Mouse (Mus musculus) liver, embryonic 12.5 days (tissue): ENCODE results near the gene Zmym6. TPM values are rescaled to one million over a fixed set of nuclear protein-coding genes. Genes with fewer than 3 reads are reported as not detected.
A peak's percentile ranks its signal among the peaks of the same experiment; 100 is the strongest.

Experiments
- ATAC-seq: fragments of 200-750 bp; cut with Nextera tagmentation; 2 replicates; pipeline ENCODE4 v1.8.0; 2017; ENCODE audit warnings: moderate number of reproducible peaks, mild to moderate bottlenecking, moderate library complexity
- H3K27ac ChIP-seq: fragments of 300-500 bp; sonication (generic); 2 replicates; pipeline ENCODE4 v1.5.1; 2016; ENCODE audit warnings: mild to moderate bottlenecking
- H3K27me3 ChIP-seq: fragments of 300-500 bp; sonication (generic); replicated peaks from 2 replicates; pipeline ENCODE4 v1.6.1; 2016; ENCODE audit warnings: mild to moderate bottlenecking, moderate library complexity
- H3K36me3 ChIP-seq: fragments of 300-500 bp; sonication (generic); 2 replicates; pipeline ENCODE4 v1.6.1; 2016; ENCODE audit warnings: mild to moderate bottlenecking, moderate library complexity
- H3K4me1 ChIP-seq: fragments of 300-500 bp; sonication (generic); 2 replicates; pipeline ENCODE4 v1.6.1; 2016
- H3K4me2 ChIP-seq: fragments of 300-500 bp; sonication (generic); 2 replicates; pipeline ENCODE4 v1.6.1; 2016; ENCODE audit warnings: mild to moderate bottlenecking, moderate library complexity
- H3K4me3 ChIP-seq: fragments of 300-500 bp; sonication (generic); 2 replicates; pipeline ENCODE4 v1.5.1; 2016; ENCODE audit warnings: mild to moderate bottlenecking, moderate library complexity
- H3K9ac ChIP-seq: fragments of 300-500 bp; sonication (generic); 2 replicates; pipeline ENCODE4 v1.6.1; 2016; ENCODE audit warnings: mild to moderate bottlenecking, moderate library complexity
- H3K9me3 ChIP-seq: fragments of 300-500 bp; sonication (generic); replicated peaks from 2 replicates; pipeline ENCODE4 v1.6.1; 2016; ENCODE audit warnings: mild to moderate bottlenecking, moderate library complexity
- WGBS: fragments of 180-500 bp; shearing (Covaris S2); methylation state at CpG from one replicate; pipeline ENCODE4 v1.1.7; 2016; ENCODE audit not compliant: insufficient replicate concordance; 5-methylcytosine and 5-hydroxymethylcytosine counted together
- polyA plus RNA-seq: library from polyadenylated mRNA; unstranded; fragments of >200 nt; fragmentation: Nextera tagmentation; extraction: Ambion mirVana; gene quantifications from 2 replicates; pipeline ENCODE4 v1.2.1, GENCODE M21; 2016

Gene Zmym6
- polyA plus RNA-seq, 1 experiment from 2014 or later: 5.6 TPM

DNA sequence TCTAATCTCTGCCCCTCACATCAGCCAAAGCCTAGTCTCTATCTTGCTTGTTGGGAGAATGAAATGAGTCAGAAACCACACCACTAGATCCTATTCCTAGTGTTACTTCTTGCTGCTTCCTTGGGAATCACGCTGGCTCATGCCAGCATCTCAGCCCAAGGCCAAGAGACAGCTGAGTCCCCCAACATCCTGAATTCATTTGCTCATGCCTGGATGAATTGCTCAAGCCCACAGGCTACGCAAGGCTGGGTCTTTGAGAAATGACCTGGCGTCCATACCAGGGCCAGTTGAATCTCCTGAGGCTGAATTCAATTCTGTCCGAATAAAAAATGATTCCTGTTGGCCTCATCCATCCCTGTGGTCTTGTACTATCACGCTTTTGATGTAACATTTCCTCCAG, 60.4 kb downstream of the Zmym6 start:
- H3K4me1 ChIP-seq: no peaks in the 10 kb centered on the region
- whole genome bisulfite sequencing: 61% methylated on average over 5 of the region's 5 CpGs
- H3K36me3 ChIP-seq: no peaks in the 10 kb centered on the region
- H3K27ac ChIP-seq: no peak overlapping the region
- no peak overlapping the region for H3K4me3 ChIP-seq
- H3K27me3 ChIP-seq: 0 out of 2 replicates have a peak, but pooled peaks cover 2% of the 10 kb centered on the region
- ATAC-seq: no peak
- no peaks in the 10 kb centered on the region for H3K9me3 ChIP-seq
- H3K9ac ChIP-seq: no peak overlapping the region
- no peak overlapping the region for H3K4me2 ChIP-seq

DNA sequence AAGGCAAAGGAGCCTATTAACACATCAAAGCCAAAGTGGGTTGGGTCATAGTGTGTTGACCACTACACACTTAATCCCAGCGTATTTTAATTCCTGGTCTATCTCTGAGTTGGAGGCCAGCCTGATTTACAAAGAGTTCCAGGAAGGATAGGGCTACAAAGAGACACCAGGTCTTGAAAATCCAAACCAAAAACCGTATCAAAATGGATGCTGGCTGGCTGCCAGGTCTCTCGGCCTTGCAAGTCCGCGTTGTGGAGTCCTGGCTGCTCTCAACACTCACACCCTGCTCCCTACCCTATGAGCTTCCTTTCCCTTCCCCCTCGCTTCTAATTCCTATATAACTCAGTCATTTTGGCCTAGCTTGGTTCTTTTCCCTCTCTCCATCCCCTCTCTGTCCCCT, 61.3 kb downstream of the Zmym6 start:
- 48% methylated on average over 6 of the region's 6 CpGs for WGBS
- Histone ChIP-seq H3K9me3 (no peaks in the 10 kb centered on the region), H3K27me3 (no peaks in the 10 kb centered on the region), H3K4me1 (no peaks in the 10 kb centered on the region), H3K9ac (no peak overlapping the region), H3K4me2 (no peak overlapping the region), H3K4me3 (no peak overlapping the region), H3K27ac (no peak overlapping the region), H3K36me3 (no peaks in the 10 kb centered on the region)
- ATAC-seq: no peak

DNA sequence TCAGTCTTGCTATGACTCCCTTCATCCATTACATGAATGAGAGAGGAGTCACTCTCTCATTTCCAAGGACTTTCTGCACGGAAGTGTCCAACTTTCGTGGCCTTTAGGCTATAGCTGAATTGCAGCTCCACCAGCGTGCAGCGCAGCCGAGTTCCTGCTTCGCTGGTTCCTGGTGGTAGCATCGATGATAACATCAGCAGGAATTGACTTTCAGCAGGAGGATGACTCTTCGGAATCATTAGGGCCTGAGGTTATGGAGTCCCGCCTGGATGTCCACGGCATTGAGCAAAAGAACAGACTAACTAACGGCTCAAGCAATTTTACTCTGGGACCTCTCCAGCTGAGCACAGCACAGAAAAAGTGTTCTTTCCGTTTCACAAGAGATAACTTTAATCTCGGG, 72.8 kb downstream of the Zmym6 start:
- H3K4me1 ChIP-seq: no peaks in the 10 kb centered on the region
- H3K4me3 ChIP-seq: no peak overlapping the region
- no peak overlapping the region for H3K27ac ChIP-seq
- no peaks in the 10 kb centered on the region for H3K36me3 ChIP-seq
- no peaks in the 10 kb centered on the region for H3K9me3 ChIP-seq
- 63% methylated on average over 13 of the region's 13 CpGs for WGBS
- H3K27me3 ChIP-seq: no peaks in the 10 kb centered on the region
- no peak overlapping the region for H3K4me2 ChIP-seq
- no peak for ATAC-seq
- no peak overlapping the region for H3K9ac ChIP-seq

DNA sequence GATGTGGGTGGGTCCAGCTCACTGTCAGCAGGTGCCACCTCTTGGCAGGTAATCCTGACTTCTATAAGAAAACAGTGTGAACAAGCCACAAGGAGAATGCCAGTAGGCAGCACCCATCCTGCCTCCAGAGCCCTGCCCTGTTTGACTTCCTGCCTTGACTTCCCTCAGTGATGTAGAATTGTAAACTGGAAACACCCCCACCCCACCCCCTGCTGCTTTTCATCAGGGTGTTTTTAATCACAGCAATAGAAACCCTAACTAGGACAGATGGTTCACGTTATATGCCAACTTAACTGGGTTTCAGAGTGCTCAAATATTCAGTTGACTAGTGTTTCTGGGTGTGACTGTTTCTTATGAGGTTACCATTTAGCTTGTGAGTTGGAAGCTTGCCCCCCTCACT, 76.2 kb downstream of the Zmym6 start:
- Histone ChIP-seq H3K27ac (no peak overlapping the region), H3K27me3 (no peaks in the 10 kb centered on the region), H3K9me3 (no peaks in the 10 kb centered on the region), H3K36me3 (no peaks in the 10 kb centered on the region), H3K4me3 (no peak overlapping the region), H3K4me1 (no peaks in the 10 kb centered on the region), H3K9ac (no peak overlapping the region), H3K4me2 (no peak overlapping the region)
- no peak for ATAC-seq
- 37% methylated on average over 1 of the region's 1 CpGs for WGBS

DNA sequence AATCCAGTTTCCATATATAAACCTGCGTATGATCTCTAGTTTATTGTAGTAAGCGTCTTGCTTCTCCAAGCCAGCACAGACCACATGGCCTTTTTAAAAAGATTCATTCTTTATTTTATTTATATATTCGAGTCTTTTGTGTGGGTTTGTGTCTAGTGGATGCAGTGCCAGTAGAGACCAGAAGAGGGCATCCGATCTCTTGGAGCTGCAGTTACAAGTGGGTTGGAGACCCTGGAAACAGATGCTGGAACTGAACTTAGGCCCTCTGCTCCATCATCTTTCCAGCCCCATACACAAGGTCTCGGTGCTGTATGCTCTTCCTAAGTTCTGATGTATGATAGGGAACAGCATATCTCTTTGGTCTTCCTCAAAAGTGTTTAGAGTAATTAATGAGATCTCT, 78.6 kb downstream of the Zmym6 start:
- ATAC-seq: no peak
- Histone ChIP-seq H3K27ac (no peak overlapping the region), H3K4me3 (no peak overlapping the region), H3K36me3 (no peaks in the 10 kb centered on the region), H3K9ac (no peak overlapping the region), H3K27me3 (no peaks in the 10 kb centered on the region), H3K4me1 (no peaks in the 10 kb centered on the region), H3K4me2 (no peak overlapping the region), H3K9me3 (no peaks in the 10 kb centered on the region)
- 44% methylated on average over 5 of the region's 5 CpGs for WGBS

DNA sequence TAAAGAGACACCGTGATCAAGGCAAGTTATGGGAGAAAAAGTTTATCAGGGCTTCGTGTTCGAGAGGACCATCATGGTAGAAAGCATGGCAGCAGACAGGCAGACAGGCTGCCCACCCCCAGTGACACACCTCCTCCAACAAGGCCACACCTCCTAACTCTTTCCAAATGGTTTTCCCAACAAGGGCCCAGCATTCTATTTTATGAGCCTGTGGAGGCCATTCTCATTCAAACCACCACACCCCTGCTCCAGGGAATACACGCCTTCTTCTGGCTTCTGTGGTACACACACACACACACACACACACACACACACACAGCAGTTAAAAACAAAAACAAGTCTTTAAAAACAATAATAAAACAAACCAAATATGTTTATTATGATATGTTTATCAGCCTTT, 80.6 kb downstream of the Zmym6 start:
- Histone ChIP-seq H3K9me3 (no peaks in the 10 kb centered on the region), H3K27ac (no peak overlapping the region), H3K9ac (no peak overlapping the region), H3K4me2 (no peak overlapping the region), H3K36me3 (no peaks in the 10 kb centered on the region), H3K4me1 (no peaks in the 10 kb centered on the region), H3K27me3 (no peaks in the 10 kb centered on the region), H3K4me3 (no peak overlapping the region)
- no peak for ATAC-seq
- WGBS: 57% methylated on average over 4 of the region's 4 CpGs

DNA sequence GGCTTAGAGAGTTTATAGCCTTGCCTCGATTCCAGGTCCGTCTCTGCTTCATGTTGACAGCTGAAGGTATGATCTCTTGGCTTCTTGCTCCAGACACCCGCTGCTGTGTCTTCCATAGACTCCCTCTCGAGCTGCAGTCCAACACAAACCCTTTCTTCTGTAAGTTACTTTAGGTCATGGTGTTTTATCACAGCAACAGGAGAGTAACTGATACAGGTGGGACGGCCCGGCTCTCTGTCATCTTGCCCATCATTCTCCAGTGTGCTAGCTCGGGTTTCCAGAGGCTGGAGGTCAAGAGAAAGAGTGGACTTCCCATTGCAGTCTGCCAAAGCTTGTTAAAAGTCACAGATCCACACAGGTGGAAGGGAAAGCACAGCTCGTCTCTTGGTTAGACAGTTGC, 86.7 kb downstream of the Zmym6 start:
- no peak overlapping the region for H3K27ac ChIP-seq
- peaks cover 44% of the 10 kb centered on the region for H3K27me3 ChIP-seq
- no peaks in the 10 kb centered on the region for H3K36me3 ChIP-seq
- H3K4me2 ChIP-seq: no peak overlapping the region
- no peaks in the 10 kb centered on the region for H3K9me3 ChIP-seq
- no peak overlapping the region for H3K9ac ChIP-seq
- 56% methylated on average over 8 of the region's 8 CpGs for WGBS
- H3K4me1 ChIP-seq: peaks cover 9% of the 10 kb centered on the region
- no peak for ATAC-seq
- no peak overlapping the region for H3K4me3 ChIP-seq

DNA sequence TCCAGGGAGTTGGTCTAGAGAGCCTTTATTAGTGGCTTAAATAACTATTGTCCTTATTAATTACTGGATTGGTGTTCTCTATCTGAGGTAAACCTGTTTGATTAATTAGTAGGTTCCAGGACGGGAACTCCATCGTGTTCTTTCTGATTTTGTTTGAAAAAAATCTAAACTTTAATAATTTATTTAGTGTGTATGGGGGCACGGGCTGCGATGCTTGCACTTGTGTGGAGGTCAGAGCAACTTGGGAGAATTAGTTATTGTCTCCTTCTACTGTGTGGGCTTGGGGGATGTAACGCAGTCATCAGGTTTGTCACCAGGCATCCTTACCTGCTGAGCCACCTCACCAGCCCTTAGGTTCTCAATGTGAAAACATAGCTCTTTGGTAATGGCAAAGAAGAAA, 89.9 kb downstream of the Zmym6 start:
- Histone ChIP-seq H3K9ac (no peak overlapping the region), H3K27ac (no peak overlapping the region), H3K36me3 (no peaks in the 10 kb centered on the region), H3K4me2 (no peak overlapping the region), H3K4me1 (peaks cover 15% of the 10 kb centered on the region), H3K27me3 (peaks cover 76% of the 10 kb centered on the region), H3K9me3 (no peaks in the 10 kb centered on the region), H3K4me3 (no peak overlapping the region)
- 57% methylated on average over 5 of the region's 5 CpGs for WGBS
- ATAC-seq: no peak

DNA sequence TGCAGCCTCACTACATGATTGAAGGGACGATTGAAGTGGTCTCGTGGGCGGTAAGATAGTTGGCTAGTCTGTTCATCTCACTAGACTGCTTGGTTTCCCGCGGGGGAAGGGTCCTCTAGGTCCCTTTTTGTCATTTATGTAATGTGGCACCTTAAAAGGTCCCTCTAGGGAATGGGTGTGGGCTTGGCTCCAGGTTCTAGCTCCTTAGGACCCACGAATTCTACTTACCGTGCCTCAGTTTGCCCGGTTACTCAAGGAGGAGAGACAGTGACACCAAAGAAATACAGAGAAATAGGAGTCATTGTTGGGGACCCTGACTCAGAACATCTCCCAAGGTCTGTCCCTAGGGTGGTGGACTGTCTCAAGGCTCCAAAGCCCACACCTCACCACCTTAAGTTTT, 90.5 kb downstream of the Zmym6 start:
- ATAC-seq: no peak
- Histone ChIP-seq H3K4me3 (no peak overlapping the region), H3K27ac (no peak overlapping the region), H3K36me3 (no peaks in the 10 kb centered on the region), H3K4me2 (peak overlapping the region; percentile 77; the same call in 1 of the 2 replicates), H3K9ac (no peak overlapping the region), H3K9me3 (no peaks in the 10 kb centered on the region), H3K4me1 (peaks cover 15% of the 10 kb centered on the region), H3K27me3 (peaks cover 82% of the 10 kb centered on the region)
- 18% methylated on average over 8 of the region's 8 CpGs for WGBS

DNA sequence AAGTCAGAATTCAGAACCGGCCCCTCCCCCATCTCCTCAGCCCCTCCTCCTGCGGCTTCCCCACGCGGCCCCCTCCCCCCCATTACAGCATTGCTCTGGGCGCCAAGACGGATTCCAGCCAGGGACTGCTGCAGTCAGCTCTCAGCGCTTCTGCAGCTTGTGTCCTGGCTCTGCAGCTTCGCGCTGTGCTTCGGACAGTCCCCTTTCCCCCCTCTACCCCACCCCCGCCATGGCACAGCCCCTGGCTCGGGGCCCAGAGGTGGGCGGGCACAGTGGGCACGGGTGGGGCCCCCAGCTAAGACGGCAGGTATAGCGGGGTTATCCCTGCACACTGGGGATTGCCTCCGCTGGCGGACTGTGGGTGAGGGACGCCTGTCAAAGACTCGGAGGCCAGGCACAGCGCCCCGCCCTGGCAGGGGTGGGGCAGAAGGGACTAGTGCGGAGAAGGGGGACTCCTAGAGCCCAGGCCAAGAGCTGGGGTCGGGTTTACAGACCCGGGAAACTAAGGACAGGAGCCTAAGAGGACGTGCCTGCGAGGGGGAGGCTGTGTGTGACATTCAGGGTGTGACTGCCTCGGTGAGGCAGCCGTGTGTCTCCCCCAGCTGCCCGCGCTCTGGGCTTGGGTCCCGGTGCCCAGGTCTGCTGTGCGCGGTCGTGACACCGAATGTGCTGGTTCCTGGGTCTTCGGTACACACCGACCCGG, 91.2 kb downstream of the Zmym6 start:
- Histone ChIP-seq H3K9me3 (no peaks in the 10 kb centered on the region), H3K4me2 (peak overlapping the region; percentile 77), H3K4me3 (peak overlapping the region; percentile 59), H3K27ac (no peak overlapping the region), H3K27me3 (peaks cover 89% of the 10 kb centered on the region), H3K9ac (0 out of 2 replicates have a peak overlapping the region, but pooled peaks have one; percentile 35), H3K36me3 (no peaks in the 10 kb centered on the region), H3K4me1 (peaks cover 15% of the 10 kb centered on the region)
- 3% methylated on average over 39 of the region's 39 CpGs for WGBS
- ATAC-seq: peak; percentile 40

DNA sequence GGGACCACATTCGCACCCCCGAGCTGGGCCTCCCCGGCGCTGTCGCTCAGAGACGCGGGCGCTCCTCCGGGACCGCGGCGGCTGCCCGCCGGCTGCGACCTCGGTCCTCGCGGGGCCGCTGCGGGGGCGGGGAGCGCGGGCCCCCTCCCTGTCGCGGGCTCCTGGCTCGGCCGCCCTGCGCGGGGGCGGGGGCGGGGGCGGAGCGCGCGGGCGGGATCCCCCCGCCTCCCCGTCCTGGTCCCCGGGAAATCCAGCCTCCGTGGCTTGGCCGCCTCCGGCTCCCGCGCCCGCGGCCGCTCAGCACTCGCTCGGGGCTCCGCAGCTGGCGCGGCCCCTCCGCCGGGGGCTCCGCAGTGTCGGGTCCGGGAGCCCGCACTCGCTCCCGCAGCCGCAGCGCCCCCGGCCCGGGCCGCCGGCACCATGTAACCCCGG, 91.7 kb downstream of the Zmym6 start, which contains the start of gene Dlgap3:
Gene Dlgap3 (plus strand): TSS at position 291 of the 432 bp plus-strand sequence.
- H3K36me3 ChIP-seq: no peaks in the 10 kb centered on the region
- H3K4me3 ChIP-seq: peak within 1 kb of the TSS; percentile 59
- peak within 1 kb of the TSS; percentile 77 for H3K4me2 ChIP-seq
- H3K27me3 ChIP-seq: peaks cover 87% of the 10 kb centered on the region
- no peak within 1 kb of the TSS for H3K27ac ChIP-seq
- peak within 1 kb of the TSS; percentile 35 for H3K9ac ChIP-seq
- WGBS: 1% methylated on average over 42 of the region's 67 CpGs
- ATAC-seq: peak; percentile 45
- H3K4me1 ChIP-seq: peaks cover 15% of the 10 kb centered on the region
- H3K9me3 ChIP-seq: no peaks in the 10 kb centered on the region

DNA sequence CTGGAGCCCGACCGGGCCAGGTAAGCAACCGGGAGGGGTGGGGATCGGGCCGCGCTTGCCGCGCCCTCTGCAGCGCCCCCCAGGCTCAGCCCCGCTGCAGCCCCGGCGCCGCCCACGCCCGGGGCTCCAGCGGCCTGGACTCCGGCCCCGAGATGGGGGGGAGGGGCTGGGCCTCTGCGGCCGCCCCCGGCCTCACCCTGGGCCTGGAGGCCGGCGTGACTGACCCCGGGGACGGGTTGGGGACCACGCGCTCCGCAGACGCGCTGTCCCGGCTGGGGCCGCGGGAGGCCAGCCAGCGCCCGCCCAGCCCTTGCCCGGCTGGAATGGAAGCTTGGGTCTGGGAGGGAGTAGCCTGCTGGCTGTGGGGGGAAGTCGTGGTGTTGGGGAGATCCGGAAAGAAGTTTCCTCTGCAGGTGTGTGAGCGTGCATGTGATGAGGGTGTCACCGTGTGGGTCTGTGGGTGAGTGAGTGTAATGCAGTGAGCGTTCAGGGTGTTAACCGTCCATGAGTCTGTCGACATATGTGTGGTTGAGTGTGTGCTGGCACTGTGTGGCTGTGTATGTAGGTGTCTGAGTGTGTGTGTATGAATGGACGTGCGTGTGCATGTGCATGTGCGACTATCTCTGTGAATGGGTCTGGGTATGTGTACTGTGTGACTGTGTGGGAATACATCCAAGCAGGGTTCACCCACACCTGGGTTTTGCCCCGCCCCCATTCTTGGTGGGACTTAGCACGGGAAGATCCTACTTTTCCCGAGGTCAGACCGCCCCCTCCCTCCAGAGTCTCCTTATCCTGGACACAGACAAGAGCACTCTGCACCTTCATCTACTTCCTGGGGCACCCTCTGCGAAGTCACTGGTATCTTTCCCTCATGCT, 92.4 kb downstream of the Zmym6 start:
- peaks cover 15% of the 10 kb centered on the region for H3K4me1 ChIP-seq
- no peaks in the 10 kb centered on the region for H3K36me3 ChIP-seq
- peaks cover 84% of the 10 kb centered on the region for H3K27me3 ChIP-seq
- ATAC-seq: peak; percentile 64
- H3K4me2 ChIP-seq: peak overlapping the region; percentile 77
- H3K27ac ChIP-seq: no peak overlapping the region
- 3% methylated on average over 45 of the region's 51 CpGs for WGBS
- peak overlapping the region; percentile 35 for H3K9ac ChIP-seq
- peak overlapping the region; percentile 59 for H3K4me3 ChIP-seq
- no peaks in the 10 kb centered on the region for H3K9me3 ChIP-seq
